26 mouse cellular contexts compared by ENCODE assay signal in genomic region chr4:41715082-41715481, GRCm38 (mm10). TPM values are rescaled to one million over a fixed set of nuclear protein-coding genes. Genes with fewer than 3 reads are reported as not detected.
DNase-seq lines count a peak whose midpoint lies in the region; ATAC-seq and TF ChIP-seq lines count a peak whose summit lies in the region.
"Had no signal": no experiment of that assay in that cellular context is flagged by ENCODE, and none has a peak within 500 bp of the region (broad histone marks: within the 10 kb centered on the region; RNA-seq: fewer than 3 reads in every experiment).

No protein-coding gene starts in this region.

- no peaks in the 10 kb centered on the region for H3K27me3 ChIP-seq in midbrain, embryonic 11.5 days (ENCODE audit: control insufficient read depth, insufficient read depth, low read length)
- H3K27me3 ChIP-seq in midbrain, embryonic 10.5 days (ENCODE audit: low read depth, poor library complexity, severe bottlenecking): no peaks in the 10 kb centered on the region
- H3K27me3 ChIP-seq in stomach, postnatal 0 days (ENCODE audit: control insufficient read depth, insufficient read depth, low read length): no peaks in the 10 kb centered on the region
- H3K27me3 ChIP-seq: CH12.LX; embryonic facial prominence, embryonic 15.5 days; heart, embryonic 12.5 days; heart, embryonic 15.5 days had no signal

- peak; percentile 60 for DNase-seq in cerebellum, adult 9-11 months
- no peak for DNase-seq in cerebellum, adult 11 months
- DNase-seq in layer of hippocampus, adult 2 months (ENCODE audit: low spot score in 2 of 2): no peak
- DNase-seq in layer of hippocampus, adult 9-10 months (ENCODE audit: low spot score): no peak
- DNase-seq in midbrain, embryonic 11.5 days (ENCODE audit: low spot score, missing footprints): peak; percentile 82
- DNase-seq in midbrain, embryonic 10.5 days (ENCODE audit: low spot score): no peak
- DNase-seq in stomach, postnatal 0 days (ENCODE audit: low spot score): no peak
- DNase-seq: adrenal gland, adult 2 months; embryo, embryonic 11 days; gastrocnemius, adult 2 months; gastrocnemius, postnatal 14 days; heart, postnatal 36 days had no signal

- no peaks in the 10 kb centered on the region for H3K9me3 ChIP-seq in midbrain, embryonic 11.5 days (ENCODE audit: control insufficient read depth, low read length)
- no peaks in the 10 kb centered on the region for H3K9me3 ChIP-seq in midbrain, embryonic 10.5 days (replicated peaks)
- H3K9me3 ChIP-seq in stomach, postnatal 0 days (ENCODE audit: control insufficient read depth, low read length): no peaks in the 10 kb centered on the region
- H3K9me3 ChIP-seq: embryonic facial prominence, embryonic 15.5 days; G1E; heart, embryonic 12.5 days; heart, embryonic 15.5 days had no signal

- no peak overlapping the region for H3K4me3 ChIP-seq in layer of hippocampus, adult 2 months
- no peak overlapping the region for H3K4me3 ChIP-seq in midbrain, embryonic 11.5 days (ENCODE audit: low read depth, low read length)
- H3K4me3 ChIP-seq in midbrain, embryonic 10.5 days: no peak overlapping the region
- H3K4me3 ChIP-seq in stomach, postnatal 0 days (ENCODE audit: low read depth, low read length): no peak overlapping the region
- H3K4me3 ChIP-seq: embryonic facial prominence, embryonic 15.5 days; gastrocnemius, adult 2 months; heart, embryonic 12.5 days; heart, embryonic 15.5 days had no signal

- H3K27ac ChIP-seq in layer of hippocampus, adult 2 months: peak overlapping the region; percentile 8; the same call in 1 of the 2 replicates
- H3K27ac ChIP-seq in midbrain, embryonic 11.5 days (ENCODE audit: low read depth, low read length): no peak overlapping the region
- H3K27ac ChIP-seq in midbrain, embryonic 10.5 days (replicated peaks): no peak overlapping the region
- H3K27ac ChIP-seq in stomach, postnatal 0 days (replicated peaks): no peak overlapping the region
- H3K27ac ChIP-seq: embryonic facial prominence, embryonic 15.5 days; heart, embryonic 15.5 days; hindbrain, embryonic 14.5 days had no signal

- TF ChIP-seq CTCF in layer of hippocampus, adult 2 months (conservative IDR thresholded peaks at IDR 0.05): no peak
- TF ChIP-seq CTCF in stomach, postnatal 0 days (IDR thresholded peaks at IDR 0.05; ENCODE audit: low read depth): peak; percentile 1; the same call in 1 of the 2 replicates

- no peak for TF ChIP-seq EP300 in stomach, postnatal 0 days (optimal IDR thresholded peaks at IDR 0.05)

- H3K9ac ChIP-seq in midbrain, embryonic 11.5 days (ENCODE audit: low read length): no peak overlapping the region
- no peak overlapping the region for H3K9ac ChIP-seq in stomach, postnatal 0 days (ENCODE audit: low read length)
- H3K9ac ChIP-seq: embryonic facial prominence, embryonic 15.5 days; forebrain, postnatal 0 days; heart, embryonic 12.5 days; heart, embryonic 15.5 days; hindbrain, embryonic 14.5 days had no signal

- ATAC-seq in midbrain, embryonic 11.5 days (ENCODE audit: low FRiP score): no peak
- no peak for ATAC-seq in stomach, postnatal 0 days (ENCODE audit: low FRiP score, low TSS enrichment)
- ATAC-seq: forebrain, embryonic 14.5 days; inflammation-experienced regulatory T-cells, adult 6 months had no signal

- H3K36me3 ChIP-seq in midbrain, embryonic 11.5 days (ENCODE audit: control insufficient read depth, insufficient read depth, low read length): peaks cover 11% of the 10 kb centered on the region; the same call in 1 of the 2 replicates
- peaks cover 74% of the 10 kb centered on the region for H3K36me3 ChIP-seq in midbrain, embryonic 10.5 days
- H3K36me3 ChIP-seq in stomach, postnatal 0 days (ENCODE audit: control insufficient read depth, insufficient read depth, low read length): peaks cover 12% of the 10 kb centered on the region

- no peak overlapping the region for H3K4me2 ChIP-seq in midbrain, embryonic 11.5 days
- H3K4me2 ChIP-seq in stomach, postnatal 0 days (replicated peaks; ENCODE audit: low read depth): no peak overlapping the region
- H3K4me2 ChIP-seq: embryonic facial prominence, embryonic 15.5 days; heart, embryonic 15.5 days had no signal

- peaks cover 22% of the 10 kb centered on the region for H3K4me1 ChIP-seq in midbrain, embryonic 11.5 days (ENCODE audit: control insufficient read depth, insufficient read depth, low read length)
- peaks cover 40% of the 10 kb centered on the region for H3K4me1 ChIP-seq in midbrain, embryonic 10.5 days
- H3K4me1 ChIP-seq in stomach, postnatal 0 days (replicated peaks; ENCODE audit: control insufficient read depth, insufficient read depth): peaks cover 8% of the 10 kb centered on the region

- WGBS in midbrain, embryonic 11.5 days: 81% methylated on average over 8 of the region's 8 CpGs
- 86% methylated on average over 8 of the region's 8 CpGs for WGBS in midbrain, embryonic 10.5 days
- 77% methylated on average over 8 of the region's 8 CpGs for WGBS in stomach, postnatal 0 days

RNA-seq across cellular contexts. Expression of gene Rpp25l, which starts 1.7 kb away (rescaled TPM):
- 10 to 100 TPM; 29.4 to 31.0 TPM for total RNA-seq in layer of hippocampus, adult 2 months (2021)
- polyA plus RNA-seq in midbrain, embryonic 11.5 days (2014; fragmentation: Nextera tagmentation; extraction: Ambion mirVana): 69.3 and 85.9 TPM in 2 replicates
- polyA plus RNA-seq in midbrain, embryonic 10.5 days (2016; fragmentation: Nextera tagmentation; extraction: Ambion mirVana): 86.4 and 91.5 TPM in 2 replicates
- polyA plus RNA-seq in stomach, postnatal 0 days (2015; fragmentation: Nextera tagmentation; extraction: Ambion mirVana): 38.0 and 40.2 TPM in 2 replicates

RNA-seq across cellular contexts. Expression of gene Dctn3, which starts 7.9 kb away (rescaled TPM):
- 100 to 1,000 TPM; 136 to 153 TPM for total RNA-seq in layer of hippocampus, adult 2 months (2021)
- polyA plus RNA-seq in midbrain, embryonic 11.5 days (2014; fragmentation: Nextera tagmentation; extraction: Ambion mirVana): 154 and 155 TPM in 2 replicates
- polyA plus RNA-seq in midbrain, embryonic 10.5 days (2016; fragmentation: Nextera tagmentation; extraction: Ambion mirVana): 150 and 167 TPM in 2 replicates
- polyA plus RNA-seq in stomach, postnatal 0 days (2015; fragmentation: Nextera tagmentation; extraction: Ambion mirVana): 129 TPM in 2 replicates

RNA-seq across cellular contexts. Expression of gene Il11ra1, which starts 15.3 kb away (rescaled TPM):
- 10 to 100 TPM; 39.1 to 43.3 TPM for total RNA-seq in layer of hippocampus, adult 2 months (2021)
- polyA plus RNA-seq in midbrain, embryonic 11.5 days (2014; fragmentation: Nextera tagmentation; extraction: Ambion mirVana): 55.2 and 57.9 TPM in 2 replicates
- 69.0 TPM in 2 replicates for polyA plus RNA-seq in midbrain, embryonic 10.5 days (2016; fragmentation: Nextera tagmentation; extraction: Ambion mirVana)
- 73.7 and 80.0 TPM in 2 replicates for polyA plus RNA-seq in stomach, postnatal 0 days (2015; fragmentation: Nextera tagmentation; extraction: Ambion mirVana)

RNA-seq across cellular contexts. Expression of gene Arid3c, which starts 15.9 kb away (rescaled TPM):
- total RNA-seq in layer of hippocampus, adult 2 months (2021): not detected
- polyA plus RNA-seq in midbrain, embryonic 11.5 days (2014; fragmentation: Nextera tagmentation; extraction: Ambion mirVana): 0.72 and 1.8 TPM in 2 replicates
- 0.28 and 0.63 TPM in 2 replicates for polyA plus RNA-seq in midbrain, embryonic 10.5 days (2016; fragmentation: Nextera tagmentation; extraction: Ambion mirVana)
- 0.05 and 0.07 TPM in 2 replicates for polyA plus RNA-seq in stomach, postnatal 0 days (2015; fragmentation: Nextera tagmentation; extraction: Ambion mirVana)
- total RNA-seq: adrenal gland, adult 2 months; adrenal gland, postnatal 14 days; adrenal gland, postnatal 4 days; CH12.LX; forebrain, postnatal 0 days; G1E; gastrocnemius, adult 2 months; gastrocnemius, postnatal 14 days; gastrocnemius, postnatal 4 days; heart, adult 18-20 months; heart, postnatal 10 days; heart, postnatal 36 days had no signal
- polyA plus RNA-seq: adrenal gland, adult 2 months; G1E; heart, embryonic 12.5 days; heart, embryonic 15.5 days; inflammation-experienced regulatory T-cells, adult 6 months had no signal

RNA-seq across cellular contexts. Expression of gene Cntfr, which starts 18.2 kb away (rescaled TPM):
- total RNA-seq in layer of hippocampus, adult 2 months (2021): 10 to 100 TPM; 96.5 to 98.8 TPM
- polyA plus RNA-seq in midbrain, embryonic 11.5 days (2014; fragmentation: Nextera tagmentation; extraction: Ambion mirVana): 25.7 and 33.8 TPM in 2 replicates
- polyA plus RNA-seq in midbrain, embryonic 10.5 days (2016; fragmentation: Nextera tagmentation; extraction: Ambion mirVana): 27.1 and 35.8 TPM in 2 replicates
- polyA plus RNA-seq in stomach, postnatal 0 days (2015; fragmentation: Nextera tagmentation; extraction: Ambion mirVana): 4.3 and 5.9 TPM in 2 replicates
- total RNA-seq: CH12.LX had no signal
- polyA plus RNA-seq: inflammation-experienced regulatory T-cells, adult 6 months had no signal

Comparison
In these comparisons a context has a peak if more than half of its experiments do, and no peak if none do; other contexts are left out.
1. DNase-seq: peak in cerebellum, adult 9-11 months (single experiment) and midbrain, embryonic 11.5 days (single experiment); none in cerebellum, adult 11 months (single experiment), layer of hippocampus, adult 2 months (0 of 2), layer of hippocampus, adult 9-10 months (single experiment), midbrain, embryonic 10.5 days (single experiment) and stomach, postnatal 0 days (single experiment).